Mouse (Mus musculus) forebrain, embryonic 13.5 days (tissue): Measurements from ENCODE around the gene Zfp551. TPM values are rescaled to one million over a fixed set of nuclear protein-coding genes. Genes with fewer than 3 reads are reported as not detected.

Experiments used
- ATAC-seq: fragments of 200-750 bp; cut with Nextera tagmentation; 2 replicates; pipeline ENCODE4 v1.8.0; 2017
- H3K27ac ChIP-seq: fragments of 300-500 bp; sonication (generic); 2 replicates; pipeline ENCODE4 v1.5.1; 2015; ENCODE audit warnings: inconsistent platforms, mild to moderate bottlenecking, moderate library complexity
- H3K27me3 ChIP-seq: fragments of 300-500 bp; sonication (generic); 2 replicates; pipeline ENCODE4 v1.6.1; 2015; ENCODE audit warnings: mild to moderate bottlenecking, inconsistent platforms
- H3K36me3 ChIP-seq: fragments of 300-500 bp; sonication (generic); 2 replicates; pipeline ENCODE4 v1.6.1; 2015; ENCODE audit warnings: mild to moderate bottlenecking, inconsistent platforms; ENCODE audit not compliant: poor library complexity, severe bottlenecking
- H3K4me1 ChIP-seq: fragments of 300-500 bp; sonication (generic); 2 replicates; pipeline ENCODE4 v1.6.1; 2015; ENCODE audit warnings: inconsistent platforms
- H3K4me2 ChIP-seq: fragments of 300-500 bp; sonication (generic); 2 replicates; pipeline ENCODE4 v1.6.1; 2015; ENCODE audit warnings: inconsistent platforms, mild to moderate bottlenecking, moderate library complexity
- H3K4me3 ChIP-seq: fragments of 300-500 bp; sonication (generic); 2 replicates; pipeline ENCODE4 v1.5.1; 2015; ENCODE audit warnings: mild to moderate bottlenecking, inconsistent platforms
- H3K9ac ChIP-seq: fragments of 300-500 bp; sonication (generic); 2 replicates; pipeline ENCODE4 v1.6.1; 2015; ENCODE audit warnings: mild to moderate bottlenecking, inconsistent platforms
- H3K9me3 ChIP-seq: fragments of 300-500 bp; sonication (generic); replicated peaks from 2 replicates; pipeline ENCODE4 v1.6.1; 2016; ENCODE audit warnings: inconsistent platforms
- WGBS: fragments of 180-500 bp; shearing (Covaris S2); methylation state at CpG from one replicate; pipeline ENCODE4 v1.1.7; 2015; 5-methylcytosine and 5-hydroxymethylcytosine counted together
- polyA plus RNA-seq: library from polyadenylated mRNA; unstranded; fragments of >200 nt; fragmentation: Nextera tagmentation; extraction: Ambion mirVana; gene quantifications from 2 replicates; pipeline ENCODE4 v1.2.1, GENCODE M21; 2015

Gene Zfp551
- polyA plus RNA-seq: 5.5 and 6.9 TPM in 2 replicates

DNA sequence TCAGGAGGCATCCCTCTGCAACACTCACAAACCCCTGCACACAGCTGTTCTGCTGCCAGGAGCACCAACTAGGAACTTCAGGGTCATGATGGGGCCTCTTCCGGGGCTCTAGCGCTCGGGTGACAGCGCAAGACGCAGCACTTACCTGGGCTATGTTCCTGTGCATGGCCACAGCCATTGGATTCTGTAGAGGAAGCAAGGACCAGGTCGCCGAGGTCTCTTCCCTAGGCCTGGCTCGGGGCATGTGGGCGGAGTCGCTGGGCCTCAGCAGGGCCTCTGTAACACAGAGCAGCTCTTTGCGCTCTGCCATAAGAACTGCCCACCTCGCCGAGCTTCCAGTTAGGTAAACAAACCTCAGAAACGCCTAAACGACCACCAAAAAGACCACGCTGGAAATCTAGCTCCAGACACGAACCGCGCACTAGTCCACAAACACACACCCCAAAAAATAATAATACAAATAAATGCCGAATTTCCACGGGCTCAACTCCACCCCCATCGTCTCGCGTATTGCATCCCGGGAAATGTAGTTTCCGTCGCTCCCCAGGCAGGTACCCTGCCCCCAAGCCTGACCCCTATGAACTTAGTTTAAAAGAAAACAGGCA, at the start of gene Zfp551:
Gene Zfp551 (minus strand): TSS at position 507 of the 605 bp plus-strand sequence.
- Histone ChIP-seq H3K27me3 (no peaks in the 10 kb centered on the region), H3K4me2 (peak within 1 kb of the TSS; percentile 72), H3K4me3 (peak within 1 kb of the TSS; percentile 53), H3K9ac (peak within 1 kb of the TSS; percentile 79), H3K4me1 (peaks cover 11% of the 10 kb centered on the region), H3K36me3 (peaks cover 18% of the 10 kb centered on the region; the same call in 1 of the 2 replicates), H3K9me3 (no peaks in the 10 kb centered on the region), H3K27ac (no peak within 1 kb of the TSS)
- peak; percentile 93 for ATAC-seq
- under 1% methylated on average over 27 of the region's 27 CpGs for WGBS

- peak overlapping the region; percentile 53 for H3K4me3 ChIP-seq
- H3K36me3 ChIP-seq: peaks cover 13% of the 10 kb centered on the region; the same call in 1 of the 2 replicates
- H3K27ac ChIP-seq: no peak overlapping the region
- H3K4me1 ChIP-seq: peaks cover 11% of the 10 kb centered on the region
- peak overlapping the region; percentile 72 for H3K4me2 ChIP-seq
- no peaks in the 10 kb centered on the region for H3K9me3 ChIP-seq
- ATAC-seq: no peak
- H3K27me3 ChIP-seq: no peaks in the 10 kb centered on the region
- 65% methylated on average over 3 of the region's 3 CpGs for WGBS
- no peak overlapping the region for H3K9ac ChIP-seq
Observed at GRCm38 (mm10) chr7:12422855-12423254, 304 bp upstream of the Zfp551 start.

GRCm38 (mm10) chr7:12421741-12422140, 810 bp downstream of the Zfp551 start:
- H3K27ac ChIP-seq: no peak overlapping the region
- 55% methylated on average over 5 of the region's 5 CpGs for WGBS
- H3K4me1 ChIP-seq: peaks cover 11% of the 10 kb centered on the region
- H3K9ac ChIP-seq: peak overlapping the region; percentile 79
- H3K4me2 ChIP-seq: peak overlapping the region; percentile 72
- no peaks in the 10 kb centered on the region for H3K9me3 ChIP-seq
- no peaks in the 10 kb centered on the region for H3K27me3 ChIP-seq
- peak; percentile 13; the same call in 1 of the 2 replicates for ATAC-seq
- peak overlapping the region; percentile 53 for H3K4me3 ChIP-seq
- peaks cover 24% of the 10 kb centered on the region for H3K36me3 ChIP-seq

- H3K4me2 ChIP-seq: no peak within 1 kb of the TSS
- H3K4me1 ChIP-seq: no peaks in the 10 kb centered on the region
- H3K27ac ChIP-seq: no peak within 1 kb of the TSS
- no peaks in the 10 kb centered on the region for H3K27me3 ChIP-seq
- ATAC-seq: no peak
- no peak within 1 kb of the TSS for H3K9ac ChIP-seq
- H3K36me3 ChIP-seq: no peaks in the 10 kb centered on the region
- peaks cover 9% of the 10 kb centered on the region; the same call in 1 of the 2 replicates for H3K9me3 ChIP-seq
- H3K4me3 ChIP-seq: no peak within 1 kb of the TSS
- 53% methylated on average over 1 of the region's 1 CpGs for WGBS
Observed at GRCm38 (mm10) chr7:12369173-12369572, 53.4 kb downstream of the Zfp551 start, which contains the start of gene Vmn1r84. Vmn1r84 (minus strand) TSS chr7:12369273.

Other genes with a start within 250 kb of the Zfp551 start
- not detected in 2 replicates for gene Vmn1r80, start 233.5 kb downstream of the Zfp551 start, polyA plus RNA-seq
- not detected in 2 replicates for gene Vmn1r81, start 154.5 kb downstream of the Zfp551 start, polyA plus RNA-seq
- gene Vmn1r82, start 122.3 kb downstream of the Zfp551 start, polyA plus RNA-seq: not detected in 2 replicates
- gene Vmn1r83, start 93.3 kb downstream of the Zfp551 start, polyA plus RNA-seq: not detected in 2 replicates
- gene Vmn1r84, start 53.5 kb downstream of the Zfp551 start, polyA plus RNA-seq: not detected in 2 replicates
- 48.8 and 50.7 TPM in 2 replicates for gene Zfp606, start 55.5 kb upstream of the Zfp551 start, polyA plus RNA-seq
- gene 2900092C05Rik, start 89.8 kb upstream of the Zfp551 start, polyA plus RNA-seq: not detected in 2 replicates
- gene Vmn2r53, start 186.0 kb upstream of the Zfp551 start, polyA plus RNA-seq: not detected in 2 replicates
- gene Vmn2r54, start 217.6 kb upstream of the Zfp551 start, polyA plus RNA-seq: not detected in 2 replicates